Mouse (Mus musculus) embryo, embryonic 9.5 days (tissue): ENCODE measurements around the gene Mllt1.
"Not testable (repeated sequence)": the region's sequence is repeated elsewhere in the genome, so short reads cannot be mapped to it uniquely, and the experiment has no call there.

ENCODE experiments used
- DNase-seq: peaks from one replicate; pipeline ENCODE4 v3.0.0-alpha.2; 2017; ENCODE audit errors: extremely low spot score

The Mllt1 gene

GRCm38 (mm10) chr17:56936731-56937130, 1.5 kb upstream of the Mllt1 start:
- DNase-seq: no peak

- DNase-seq: no peak
These were observed 477 bp downstream of the Mllt1 start for GRCm38 (mm10) chr17:56934545-56935330.

GRCm38 (mm10) chr17:56933395-56933794, 1.8 kb downstream of the Mllt1 start:
- no peak for DNase-seq

- no peak for DNase-seq
These were observed 5.2 kb downstream of the Mllt1 start for GRCm38 (mm10) chr17:56930026-56930425.

- DNase-seq: no peak
These were observed 5.7 kb downstream of the Mllt1 start for GRCm38 (mm10) chr17:56929530-56929929.

- DNase-seq: no peak
These were observed 6.1 kb downstream of the Mllt1 start for GRCm38 (mm10) chr17:56929101-56929500.

GRCm38 (mm10) chr17:56925998-56926397, 9.2 kb downstream of the Mllt1 start:
- no peak for DNase-seq

GRCm38 (mm10) chr17:56919725-56920124, 15.5 kb downstream of the Mllt1 start:
- no peak for DNase-seq

GRCm38 (mm10) chr17:56917166-56917565, 18.0 kb downstream of the Mllt1 start:
- DNase-seq: no peak

GRCm38 (mm10) chr17:56913444-56913843, 21.8 kb downstream of the Mllt1 start:
- no peak for DNase-seq

GRCm38 (mm10) chr17:56913023-56913422, 22.2 kb downstream of the Mllt1 start:
- DNase-seq: no peak

GRCm38 (mm10) chr17:56909764-56910163, 25.5 kb downstream of the Mllt1 start:
- not testable (repeated sequence) for DNase-seq

- no peak for DNase-seq
These were observed 27.3 kb downstream of the Mllt1 start for GRCm38 (mm10) chr17:56907887-56908286.

- no peak for DNase-seq
These were observed 28.1 kb downstream of the Mllt1 start for GRCm38 (mm10) chr17:56907096-56907495.

GRCm38 (mm10) chr17:56906166-56906565, 29.0 kb downstream of the Mllt1 start:
- DNase-seq: no peak

- DNase-seq: no peak
These were observed 32.5 kb downstream of the Mllt1 start for GRCm38 (mm10) chr17:56902698-56903097.

GRCm38 (mm10) chr17:56897630-56898195, 37.5 kb downstream of the Mllt1 start:
- DNase-seq: peak; percentile 62

GRCm38 (mm10) chr17:56896513-56897129, 38.6 kb downstream of the Mllt1 start:
- no peak for DNase-seq

- DNase-seq: no peak
These were observed 39.8 kb downstream of the Mllt1 start for GRCm38 (mm10) chr17:56895368-56895918.

GRCm38 (mm10) chr17:56890018-56890417, 45.2 kb downstream of the Mllt1 start:
- DNase-seq: no peak

GRCm38 (mm10) chr17:56888050-56888449, 47.2 kb downstream of the Mllt1 start:
- DNase-seq: no peak

- no peak for DNase-seq
These were observed 50.4 kb downstream of the Mllt1 start for GRCm38 (mm10) chr17:56884809-56885208.

GRCm38 (mm10) chr17:56884331-56884730, 50.9 kb downstream of the Mllt1 start:
- no peak for DNase-seq
